Mouse (Mus musculus): ENCODE measurements around the gene Plekhg5.

Gene Plekhg5

DNA sequence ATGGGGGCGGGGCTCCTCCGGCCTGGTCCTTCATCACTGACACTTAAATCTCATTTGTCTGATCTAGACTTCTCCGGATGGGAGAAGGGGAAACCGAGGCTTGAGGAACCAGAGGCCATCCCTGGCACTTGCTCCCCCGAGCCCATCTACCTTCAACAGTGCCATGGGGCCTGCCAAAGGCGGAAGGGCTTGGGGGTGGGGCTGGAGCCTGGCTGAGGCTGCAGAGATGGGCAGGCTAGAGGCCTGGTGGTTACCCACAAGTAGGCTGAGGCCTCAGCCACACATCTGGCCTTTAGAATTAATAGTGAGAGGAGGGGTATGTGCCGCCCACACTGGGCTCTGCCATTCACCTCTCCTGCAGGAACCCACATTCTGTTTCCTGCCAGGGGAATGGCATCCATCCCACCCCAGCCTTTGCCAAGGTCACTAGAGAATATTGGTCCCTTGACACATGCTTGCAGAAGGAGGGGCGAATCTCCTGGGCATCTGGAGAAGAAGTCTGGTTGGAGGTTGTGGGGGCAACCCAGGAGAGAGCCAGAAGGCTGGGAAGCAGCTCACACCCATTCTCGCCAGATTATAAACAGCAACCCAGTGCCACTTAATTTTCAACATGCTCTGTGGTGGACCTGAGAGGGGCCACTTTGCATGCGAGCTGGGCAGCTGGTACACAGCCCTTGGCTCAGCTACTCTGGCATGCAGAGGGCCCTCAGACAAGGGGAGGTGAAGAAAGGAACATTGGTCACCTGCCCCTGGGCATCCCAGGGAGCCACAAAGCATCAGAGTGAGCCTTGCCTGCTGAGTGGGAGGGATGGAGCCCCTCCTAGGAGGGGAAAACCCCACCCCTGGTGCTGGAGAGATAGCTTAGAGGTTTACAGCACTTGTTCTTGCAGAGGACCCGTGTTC lies 1.6 kb upstream of the Plekhg5 start:
- no peak for DNase-seq

DNA sequence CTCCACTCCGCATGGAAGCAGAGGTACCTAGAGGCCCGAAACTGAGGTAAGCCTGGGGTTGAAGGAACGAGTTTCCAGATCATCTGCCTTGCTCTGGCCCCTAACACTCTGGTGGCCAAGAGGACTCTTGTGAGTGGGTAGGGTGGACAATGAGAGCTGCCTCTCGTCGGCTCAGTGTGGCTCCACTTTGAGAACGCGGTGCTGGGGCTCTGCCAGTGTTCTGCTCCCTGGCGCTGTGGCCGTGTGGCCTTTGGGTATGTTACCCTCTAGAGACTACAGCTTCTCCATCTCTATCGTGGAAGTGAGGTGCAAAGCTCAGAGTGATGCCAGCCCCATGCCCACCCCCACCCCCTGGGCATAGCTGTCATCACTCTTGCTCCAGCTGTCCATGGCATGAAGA lies 357 bp downstream of the Plekhg5 start:
- peak; percentile 40 for DNase-seq

DNA sequence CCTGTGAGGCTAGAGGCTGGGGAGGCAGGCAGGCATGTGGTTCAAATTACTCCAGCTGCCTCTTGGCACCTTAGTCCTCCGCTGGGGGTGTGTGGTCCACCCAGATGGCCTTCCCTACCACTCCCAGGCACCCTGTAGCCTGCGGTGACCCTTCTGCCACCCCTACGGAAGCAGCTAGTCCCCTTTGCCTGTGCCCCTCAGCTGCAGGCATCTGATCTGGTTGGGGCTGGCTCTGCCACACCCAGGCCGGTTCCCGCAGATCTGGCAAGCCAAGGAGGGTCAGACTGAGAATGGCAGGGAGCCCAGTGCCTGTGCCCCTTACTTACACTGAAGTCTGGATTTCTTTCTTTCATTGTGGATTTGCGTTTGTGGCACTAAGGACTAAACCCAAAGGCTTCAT lies 1.4 kb downstream of the Plekhg5 start:
- DNase-seq = no peak

DNA sequence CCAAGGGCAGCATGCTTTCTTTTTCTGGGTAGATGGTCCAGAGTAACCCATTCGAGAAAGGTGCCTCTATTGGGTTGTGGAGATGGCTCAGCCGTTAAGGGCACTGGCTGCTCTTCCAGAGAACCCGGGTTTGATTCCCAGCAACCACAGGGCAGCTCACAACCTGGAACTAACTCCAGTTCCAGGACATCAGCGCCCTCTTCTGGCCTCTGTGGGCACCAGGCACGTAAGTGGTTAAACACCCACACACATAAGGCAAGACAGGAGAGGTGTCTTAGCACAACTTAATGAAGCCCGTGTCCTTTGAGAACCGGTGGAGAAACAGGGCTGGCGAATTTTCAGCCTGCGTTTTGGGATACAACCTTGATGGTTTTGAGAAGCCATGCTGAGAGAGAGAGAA lies 2.2 kb downstream of the Plekhg5 start:
- DNase-seq = no peak

DNA sequence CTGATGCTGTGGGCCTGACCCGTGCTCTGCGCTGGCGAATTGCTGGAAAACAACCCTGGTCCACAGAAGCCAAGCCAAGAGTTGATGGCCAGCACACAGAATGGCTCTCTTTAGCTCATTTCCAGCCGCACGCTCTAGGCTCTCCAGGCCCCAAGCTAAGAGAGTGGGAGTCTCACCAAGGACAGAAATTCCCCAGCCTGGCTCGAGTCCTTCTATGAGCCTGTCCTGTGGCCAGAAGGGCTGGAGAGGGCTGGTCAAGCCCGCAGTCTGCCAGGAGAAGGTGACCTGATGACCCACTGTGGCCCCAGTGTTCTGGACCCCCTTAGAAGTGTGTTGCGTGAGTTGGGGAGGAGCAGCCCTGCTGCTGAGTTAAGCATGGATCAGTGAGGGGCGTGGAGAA lies 4.9 kb downstream of the Plekhg5 start:
- no peak for DNase-seq

DNA sequence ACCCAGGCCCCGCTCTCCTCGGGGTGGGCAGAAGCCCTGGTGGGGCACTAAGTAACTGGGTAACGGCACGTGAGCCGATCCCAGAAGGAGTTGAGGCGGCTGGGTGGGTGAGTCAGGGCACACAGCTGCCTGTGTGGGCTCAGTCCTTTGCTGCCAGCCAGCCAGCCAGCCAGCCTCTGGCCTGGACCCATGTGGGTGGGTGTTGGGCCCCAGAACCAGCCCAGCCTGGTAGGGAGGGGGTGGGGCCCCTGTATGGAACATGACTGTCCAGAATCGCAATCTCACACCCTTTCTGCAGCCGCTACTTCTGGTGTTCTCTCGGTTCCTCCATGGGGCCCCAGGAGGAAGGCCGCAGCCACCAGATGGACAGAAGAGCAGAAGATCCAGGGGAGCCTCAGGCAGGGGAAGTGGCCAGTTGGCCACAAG lies 5.8 kb downstream of the Plekhg5 start:
- no peak for DNase-seq

DNA sequence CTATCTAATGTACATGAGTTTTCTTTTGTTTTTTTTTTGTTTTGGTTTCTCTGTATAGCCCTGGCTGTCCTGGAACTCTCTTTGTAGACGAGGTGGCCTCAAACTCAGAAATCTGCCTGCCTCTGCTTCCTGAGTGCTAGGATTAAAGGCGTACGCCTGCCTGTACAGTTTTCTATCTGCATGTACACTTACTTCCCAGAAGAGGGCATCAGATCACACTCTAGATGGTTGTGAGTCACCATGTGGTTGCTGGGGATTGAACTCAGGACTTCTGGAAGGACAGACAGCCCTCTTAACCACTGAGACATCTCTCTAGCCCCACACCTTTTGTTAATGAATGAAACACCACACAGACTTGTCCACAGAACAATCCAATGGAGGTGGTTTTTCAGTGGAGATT lies 7.0 kb downstream of the Plekhg5 start:
- DNase-seq = no peak

DNA sequence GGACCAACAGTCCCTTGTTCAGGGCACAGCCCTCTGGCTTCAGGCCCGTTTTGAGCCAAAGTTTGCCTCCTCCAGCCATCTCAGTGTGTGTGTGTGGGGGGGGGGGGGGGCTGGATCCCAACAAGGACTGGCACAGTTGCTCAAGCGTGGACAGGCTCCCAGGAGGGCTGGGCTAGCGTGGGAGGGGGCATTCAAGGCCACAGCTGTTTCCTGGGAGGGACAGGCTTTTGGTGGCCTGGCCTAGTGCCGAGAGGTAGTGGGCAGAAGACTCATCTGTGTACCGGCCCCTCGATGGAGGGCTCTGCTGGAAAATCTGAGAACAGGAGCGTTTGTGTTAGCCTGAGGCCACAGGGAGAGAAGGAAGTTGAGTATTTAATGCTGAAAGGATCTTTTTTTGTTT lies 7.6 kb downstream of the Plekhg5 start:
- no peak for DNase-seq

DNA sequence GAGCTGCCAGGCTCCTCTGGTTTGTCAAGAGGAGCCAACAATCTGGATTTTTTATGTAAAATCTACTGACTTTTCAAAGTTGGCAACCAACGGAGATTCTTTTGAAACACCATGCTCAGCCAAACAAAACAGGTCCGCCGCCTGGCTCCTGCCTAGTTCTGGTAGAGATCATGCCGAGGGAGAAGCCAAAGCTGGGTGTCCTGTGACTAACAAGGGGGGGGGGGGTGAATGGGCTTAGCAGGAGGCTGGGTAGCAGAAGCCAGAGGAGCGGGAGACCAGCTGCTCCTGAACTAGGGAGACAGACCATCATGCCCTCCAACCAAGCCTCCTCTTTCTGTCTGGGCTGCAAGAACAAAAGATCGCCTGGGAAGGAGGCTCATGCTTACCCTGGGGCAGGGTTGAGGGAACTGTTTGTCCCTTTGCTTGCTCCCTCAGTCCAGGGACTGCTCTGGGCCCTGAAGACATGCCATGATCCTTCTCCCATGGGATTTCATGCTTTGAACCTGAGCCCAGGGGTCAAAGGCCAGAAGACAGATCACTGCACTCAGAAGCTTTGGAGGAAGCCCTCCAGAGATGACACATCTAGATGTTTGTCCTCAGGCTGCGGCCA lies 11.4 kb downstream of the Plekhg5 start:
- DNase-seq = no peak

DNA sequence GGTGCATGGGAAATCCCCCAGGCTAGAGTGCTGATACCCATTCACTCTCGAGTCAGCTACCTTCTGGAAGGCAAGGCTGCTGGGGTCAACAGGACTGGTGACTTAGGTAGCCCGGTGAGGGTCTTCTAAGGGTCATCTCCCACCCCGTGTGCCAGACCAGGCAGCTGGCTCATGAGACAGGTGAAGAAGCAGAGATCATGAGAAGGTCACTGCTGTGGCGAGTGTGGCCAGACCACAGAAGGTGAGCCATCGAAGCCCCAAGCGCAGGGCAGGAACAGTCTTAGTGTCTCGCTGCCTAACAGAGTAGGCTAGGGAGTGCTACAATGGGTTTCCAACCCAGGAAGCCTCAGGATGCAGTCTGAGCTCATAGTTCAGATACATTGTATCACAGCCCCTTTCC lies 12.3 kb downstream of the Plekhg5 start:
- no peak for DNase-seq

DNA sequence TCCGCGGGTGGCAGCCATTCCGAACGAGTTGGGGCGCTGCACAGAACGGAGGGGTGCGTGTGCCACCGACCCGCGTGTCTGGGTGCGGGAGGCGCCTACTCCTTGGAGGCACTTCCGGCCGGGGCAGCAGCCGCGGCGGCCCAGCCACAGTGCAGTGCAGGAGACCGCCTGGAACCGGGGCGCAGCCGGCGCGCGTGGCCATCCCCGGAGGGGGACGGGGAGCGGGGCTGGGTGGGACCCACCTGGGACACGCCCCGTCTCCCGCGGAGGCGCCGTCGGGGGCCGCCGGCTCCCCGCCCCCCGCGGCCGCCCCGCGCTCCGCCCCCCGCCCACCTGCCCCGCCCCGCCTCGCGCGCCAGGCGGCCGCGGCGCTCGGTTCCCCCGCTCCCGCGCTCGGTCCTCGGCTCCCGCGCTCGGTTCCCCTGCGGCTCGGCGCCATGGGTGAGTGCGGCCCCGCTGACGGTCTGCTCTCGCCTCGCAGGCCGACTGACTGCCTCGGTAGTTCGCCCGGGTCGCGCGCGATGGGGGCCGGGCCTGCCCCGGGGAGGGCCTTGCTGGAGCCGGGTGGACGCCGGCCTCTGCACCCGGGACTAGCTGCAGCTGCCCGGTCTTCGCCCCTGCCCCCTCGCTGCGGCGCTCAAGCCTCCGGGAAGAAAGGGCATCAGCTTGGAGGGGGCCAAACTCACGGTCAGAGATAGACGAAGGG lies 14.4 kb downstream of the Plekhg5 start:
- DNase-seq = peak; percentile 71

DNA sequence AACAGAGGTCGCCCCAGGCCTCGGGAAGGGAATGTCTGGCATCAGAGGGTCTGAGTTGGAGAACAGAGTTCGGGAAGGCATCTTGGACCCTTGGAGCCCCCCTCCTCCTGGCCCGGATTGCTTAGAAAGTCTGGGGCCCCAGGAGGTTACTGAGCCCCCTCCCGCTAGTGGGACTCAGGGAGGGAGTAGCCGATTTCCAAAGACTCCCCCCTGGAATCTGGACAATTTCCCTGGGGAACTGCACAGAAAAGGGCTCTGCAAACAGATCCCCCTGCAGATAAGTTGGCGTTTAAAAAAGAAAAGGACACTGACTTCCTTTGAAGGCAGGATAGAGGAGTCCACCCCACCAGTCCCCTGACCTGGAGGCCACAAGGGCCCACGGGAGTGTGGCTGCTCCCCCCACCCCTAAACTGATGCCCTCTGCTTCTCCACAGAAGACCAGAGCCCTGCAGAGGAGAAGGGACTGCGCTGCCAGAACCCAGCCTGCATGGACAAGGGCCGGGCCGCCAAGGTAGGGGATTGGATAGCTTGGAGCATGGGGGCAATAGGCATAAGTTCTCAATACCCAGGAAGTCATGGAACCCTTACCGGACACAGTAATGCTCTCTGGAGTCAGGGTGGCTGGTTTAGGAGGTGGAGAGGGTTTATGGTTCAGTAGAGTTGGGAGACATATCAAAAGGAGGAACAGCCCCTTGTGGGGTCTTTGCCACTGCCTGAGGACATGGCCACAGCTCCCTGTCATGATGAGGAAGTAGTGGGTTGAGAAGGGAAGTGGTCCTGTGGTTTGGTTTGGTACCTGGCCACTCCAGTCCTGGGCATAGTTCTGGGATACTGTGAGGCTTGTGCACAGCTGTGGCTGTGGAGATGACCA lies 15.1 kb downstream of the Plekhg5 start:
- no peak for DNase-seq

DNA sequence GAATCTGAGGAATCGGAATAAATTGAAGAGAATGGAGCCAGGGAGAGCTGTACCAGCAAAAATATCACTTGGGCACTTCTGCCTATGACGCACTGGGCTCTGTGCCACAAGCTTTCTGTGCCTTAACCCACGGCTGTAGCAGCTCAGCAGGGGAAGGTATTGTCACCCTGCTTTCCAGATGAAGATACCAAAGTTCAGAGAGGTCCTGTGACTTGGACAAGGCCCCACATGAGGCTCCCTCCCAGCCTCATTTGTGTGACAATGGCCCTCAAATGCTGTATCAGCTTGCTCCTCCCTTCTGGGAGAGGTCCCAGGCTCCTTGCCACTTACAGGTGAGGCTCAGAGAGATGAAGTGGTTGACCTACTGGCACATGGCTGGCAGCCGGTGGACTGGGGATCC lies 15.8 kb downstream of the Plekhg5 start:
- DNase-seq = no peak

DNA sequence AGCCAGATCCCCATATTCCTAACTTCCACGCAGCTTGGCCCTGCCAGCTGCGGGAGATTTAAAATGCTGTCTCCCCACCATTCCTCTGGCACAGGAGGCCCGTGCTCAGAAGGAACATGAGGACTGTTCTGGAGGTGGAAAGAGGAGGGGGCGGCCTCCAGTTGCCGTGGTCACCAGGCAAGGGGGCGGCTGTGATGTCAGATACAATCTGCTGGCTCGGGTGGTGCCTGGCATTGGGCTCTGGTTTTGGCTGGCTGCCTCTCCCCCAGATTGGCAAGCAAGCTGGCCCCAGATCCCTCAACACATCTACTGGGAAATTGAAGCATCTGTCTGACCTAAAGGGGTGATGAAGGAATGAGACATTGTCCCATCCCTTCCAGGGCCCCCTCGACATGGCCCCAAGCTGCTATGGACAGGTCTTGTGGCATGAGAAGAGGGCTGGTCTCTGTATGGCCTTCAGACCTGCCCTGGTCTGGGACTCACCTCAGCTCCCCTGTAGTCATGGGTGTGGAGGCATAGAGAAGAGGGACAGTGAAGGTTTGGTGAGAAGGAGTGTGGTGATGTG lies 16.3 kb downstream of the Plekhg5 start:
- DNase-seq = no peak

DNA sequence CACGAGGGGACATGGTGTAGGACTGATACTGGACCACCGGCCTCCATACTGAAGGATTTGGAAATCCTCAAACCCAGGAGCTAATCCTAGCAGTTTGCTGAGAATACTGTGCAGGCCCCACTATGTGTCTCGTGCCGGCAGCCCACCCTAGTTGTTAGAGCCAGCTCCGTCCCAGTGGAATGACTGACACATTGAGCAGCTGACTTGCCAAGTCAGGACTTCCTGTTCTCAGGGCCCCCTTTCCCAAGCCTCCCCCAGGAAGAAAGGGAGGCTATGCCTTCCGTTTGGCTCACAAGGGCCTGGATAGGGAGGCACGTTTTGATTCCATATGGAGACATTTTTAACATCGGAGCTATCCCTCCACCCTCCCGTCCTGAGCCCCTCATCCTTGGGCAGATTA lies 17.9 kb downstream of the Plekhg5 start:
- no peak for DNase-seq

DNA sequence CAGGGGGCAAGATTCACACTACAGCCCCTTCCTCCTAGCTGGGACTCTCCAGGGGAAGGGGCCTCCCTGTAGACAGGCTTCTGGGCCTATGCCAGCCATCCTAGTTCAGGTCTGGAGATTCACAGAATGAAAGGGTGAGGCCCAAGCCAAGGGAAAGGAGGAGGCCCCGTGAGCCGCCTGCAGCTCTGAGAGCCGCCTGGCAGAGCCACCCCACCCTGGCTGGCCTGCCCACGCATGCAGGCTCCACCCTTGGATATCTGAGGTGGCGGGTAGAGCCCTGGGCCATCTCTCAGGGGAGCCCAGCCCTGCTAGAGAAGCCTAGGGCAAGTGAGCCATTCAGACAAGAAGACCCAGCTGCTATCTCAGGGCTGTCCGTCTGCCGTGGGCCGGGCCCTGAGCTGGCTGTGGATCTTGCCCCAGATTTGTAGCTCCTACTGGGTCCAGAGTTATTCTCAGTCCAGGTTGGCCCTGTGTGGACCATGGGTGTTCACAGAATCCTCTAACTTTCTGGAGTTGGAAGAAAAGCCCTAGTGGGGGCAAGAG lies 20.5 kb downstream of the Plekhg5 start:
- no peak for DNase-seq

DNA sequence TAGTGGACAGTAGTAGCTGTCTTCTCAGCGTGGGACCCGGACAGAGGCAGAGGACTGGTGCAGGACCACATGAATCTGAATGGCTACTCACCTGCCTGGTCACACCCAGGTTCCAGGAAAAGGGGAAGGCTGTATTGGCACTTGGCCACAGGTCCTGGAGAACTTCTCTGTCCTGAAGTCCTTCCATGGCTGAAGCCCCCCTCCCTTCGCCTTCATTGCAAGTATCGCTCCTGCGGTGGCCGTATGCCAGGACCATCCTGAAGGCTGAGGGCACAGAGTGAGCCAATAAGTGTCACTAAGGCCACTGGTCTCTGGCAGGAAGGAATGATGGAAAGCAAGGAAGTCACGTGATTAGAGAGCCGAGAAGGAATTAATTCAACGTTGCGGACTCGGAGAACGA lies 21.9 kb downstream of the Plekhg5 start:
- no peak for DNase-seq

DNA sequence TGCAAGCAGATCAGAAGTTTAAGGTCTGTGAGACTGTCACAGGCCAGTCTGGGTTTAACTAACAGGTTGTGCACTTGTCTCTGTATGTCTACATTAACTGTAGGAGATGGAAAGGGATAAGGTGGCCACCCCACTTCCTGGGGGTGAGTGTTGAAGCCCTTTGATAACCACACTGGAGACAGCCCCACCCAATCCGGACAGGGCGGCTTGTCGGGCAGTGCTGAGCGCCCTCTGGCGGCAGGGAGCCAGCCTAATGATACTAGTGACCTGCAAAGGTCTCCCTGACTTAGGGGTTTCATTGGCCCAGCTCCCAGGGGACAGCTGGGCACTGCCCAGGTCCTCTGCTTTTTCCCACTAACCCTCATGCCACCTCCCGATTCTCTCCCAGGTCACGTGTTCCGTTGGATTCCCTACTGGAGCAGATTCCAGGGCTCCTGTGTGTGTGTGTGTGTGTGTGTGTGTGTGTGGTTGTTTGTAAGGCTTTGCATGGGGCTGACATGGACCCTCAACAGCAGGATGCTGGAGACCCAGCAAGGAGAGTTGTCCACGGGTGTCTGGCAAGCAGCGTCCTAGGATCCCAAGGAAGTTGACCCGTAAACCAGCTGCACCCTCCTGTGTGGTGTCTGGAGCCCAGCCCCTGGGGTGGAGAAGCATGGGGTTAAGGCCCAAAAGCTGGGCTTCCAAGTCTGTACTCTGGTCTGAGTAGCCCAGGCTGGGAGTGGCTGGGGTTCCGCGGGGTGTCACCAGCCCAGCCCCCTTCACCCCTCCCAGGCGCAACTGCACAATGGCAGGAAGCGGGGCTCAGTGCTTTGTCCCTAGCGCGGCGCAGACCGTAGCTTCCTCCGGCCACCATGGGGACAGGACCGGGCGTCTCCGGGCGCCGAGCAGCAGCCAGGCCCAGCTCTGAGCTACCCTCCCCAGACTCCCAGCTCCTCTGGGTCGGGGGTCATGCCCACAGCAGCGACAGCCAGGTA lies 23.9 kb downstream of the Plekhg5 start:
- peak; percentile 80 for DNase-seq

DNA sequence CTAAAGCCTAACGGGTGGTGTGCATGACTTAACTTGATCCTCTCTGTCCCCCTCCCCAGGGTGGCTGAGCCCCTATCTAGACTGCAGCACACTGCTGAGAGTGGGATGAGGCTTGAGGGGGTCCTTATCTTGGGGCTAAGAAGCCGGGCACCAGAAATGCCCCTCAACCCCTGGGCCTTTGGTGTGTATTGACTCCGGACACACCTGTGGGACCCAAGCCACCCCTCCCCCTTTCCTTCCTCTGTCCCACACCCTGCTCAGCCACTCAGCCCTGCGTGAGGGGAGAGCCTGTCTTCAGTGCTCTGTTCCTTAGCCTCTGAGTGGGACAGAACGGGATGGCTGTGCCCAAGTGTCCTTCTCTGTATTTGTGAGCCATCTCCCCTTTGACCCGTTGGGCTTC lies 24.6 kb downstream of the Plekhg5 start:
- DNase-seq = no peak

DNA sequence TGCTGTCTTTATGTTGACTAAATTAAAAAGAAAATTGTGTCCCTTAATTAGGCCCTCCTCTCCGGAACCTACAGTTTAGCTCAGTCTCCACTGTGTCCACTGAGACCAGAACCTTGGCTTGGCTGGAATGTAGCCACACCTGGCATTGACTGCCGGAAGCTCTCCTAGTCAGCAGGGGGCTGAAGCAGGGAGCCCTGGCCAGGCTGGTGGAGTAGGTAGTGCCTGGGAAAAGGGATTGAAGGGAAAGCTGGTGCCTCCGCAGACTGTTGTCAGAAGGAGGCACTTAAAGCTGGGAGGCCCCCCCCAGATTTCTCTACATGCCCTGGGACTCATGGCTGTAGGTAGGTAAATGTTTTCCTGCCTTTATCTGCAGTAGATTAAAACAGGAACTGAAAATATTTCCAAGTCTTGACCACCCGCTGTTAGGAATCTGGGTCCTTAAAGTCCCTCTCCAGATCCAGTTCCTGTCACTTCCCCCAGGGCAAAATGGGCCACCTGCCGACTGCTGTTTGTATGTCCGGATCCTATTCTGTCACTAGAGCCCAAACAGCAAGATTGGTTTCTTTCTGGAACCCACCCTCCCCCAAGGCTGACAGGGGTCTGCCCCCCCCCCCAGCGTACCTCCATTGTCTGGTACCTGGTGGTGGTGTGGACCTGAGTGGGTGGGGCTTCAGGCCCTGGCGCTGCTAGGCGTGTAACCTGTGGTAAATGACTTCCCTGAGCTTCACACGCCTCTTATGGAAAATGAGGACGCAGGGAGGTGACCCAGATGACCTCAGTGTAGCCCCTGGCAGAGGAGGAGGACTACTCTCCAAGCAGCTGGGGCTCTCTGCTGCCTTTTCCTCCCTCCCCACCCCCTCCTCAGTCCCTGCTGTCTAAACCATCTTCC lies 25.9 kb downstream of the Plekhg5 start:
- DNase-seq = no peak

Measured in retina, postnatal 1 day (tissue).